Mouse (Mus musculus): ENCODE data around the gene C1s2.
"Not testable (repeated sequence)": the region's sequence is repeated elsewhere in the genome, so short reads cannot be mapped to it uniquely, and the experiment has no call there.

- not testable (repeated sequence) for TF ChIP-seq CHD2 (IDR thresholded peaks at IDR 0.05; ENCODE audit: low read depth, low read length); MAFK (IDR thresholded peaks at IDR 0.05; ENCODE audit: insufficient read depth, low read depth, low read length); ZC3H11A (IDR thresholded peaks at IDR 0.05; ENCODE audit: borderline replicate concordance, low read depth, low read length); HCFC1 (IDR thresholded peaks at IDR 0.05; ENCODE audit: borderline replicate concordance, insufficient read depth, low read length); ZNF384 (IDR thresholded peaks at IDR 0.05; ENCODE audit: low read depth, low read length)
Observed at GRCm38 (mm10) chr6:124626184-124626583, 9.7 kb downstream of the C1s2 start.

All from ES-E14 (cell line).